Mouse (Mus musculus): ENCODE results near the gene Cpb1. TPM values are rescaled to one million over a fixed set of nuclear protein-coding genes. Genes with fewer than 3 reads are reported as not detected.

The Cpb1 gene
- polyA plus RNA-seq, 1 experiment from 2014 or later: not detected

GRCm38 (mm10) chr3:20243913-20244312 lies 31.6 kb downstream of the Cpb1 start:
- ATAC-seq (ENCODE audit: insufficient number of reproducible peaks, insufficient read depth, low FRiP score, low TSS enrichment, low read depth): no peak
- Histone ChIP-seq H3K27me3 (no peaks in the 10 kb centered on the region), H3K36me3 (no peaks in the 10 kb centered on the region), H3K27ac (no peak overlapping the region), H3K9ac (replicated peaks) (no peak overlapping the region), H3K4me2 (no peak overlapping the region), H3K4me1 (replicated peaks) (no peaks in the 10 kb centered on the region), H3K9me3 (no peaks in the 10 kb centered on the region), H3K4me3 (replicated peaks) (no peak overlapping the region)
- 81% methylated on average over 1 of the region's 1 CpGs for WGBS

- ATAC-seq (ENCODE audit: insufficient number of reproducible peaks, insufficient read depth, low FRiP score, low TSS enrichment, low read depth): no peak
- no peaks in the 10 kb centered on the region for H3K4me1 ChIP-seq (replicated peaks)
- H3K4me2 ChIP-seq: no peak within 1 kb of the TSS
- no peaks in the 10 kb centered on the region for H3K36me3 ChIP-seq
- no peak within 1 kb of the TSS for H3K4me3 ChIP-seq (replicated peaks)
- no peak within 1 kb of the TSS for H3K27ac ChIP-seq
- no peak within 1 kb of the TSS for H3K9ac ChIP-seq (replicated peaks)
- 84% methylated on average over 3 of the region's 3 CpGs for WGBS
- no peaks in the 10 kb centered on the region for H3K27me3 ChIP-seq
- H3K9me3 ChIP-seq: no peaks in the 10 kb centered on the region
These were observed 33.5 kb downstream of the Cpb1 start, which contains the start of gene Cpa3 for GRCm38 (mm10) chr3:20242050-20242449. TSS of gene Cpa3 (minus strand) at chr3:20242181.

- 81% methylated on average over 3 of the region's 3 CpGs for WGBS
- no peaks in the 10 kb centered on the region for H3K27me3 ChIP-seq
- ATAC-seq (ENCODE audit: insufficient number of reproducible peaks, insufficient read depth, low FRiP score, low TSS enrichment, low read depth): no peak
- H3K9me3 ChIP-seq: no peaks in the 10 kb centered on the region
- no peak overlapping the region for H3K9ac ChIP-seq (replicated peaks)
- H3K4me1 ChIP-seq (replicated peaks): no peaks in the 10 kb centered on the region
- H3K4me2 ChIP-seq: no peak overlapping the region
- no peaks in the 10 kb centered on the region for H3K36me3 ChIP-seq
- H3K27ac ChIP-seq: no peak overlapping the region
- H3K4me3 ChIP-seq (replicated peaks): no peak overlapping the region
These were observed 35.8 kb downstream of the Cpb1 start for GRCm38 (mm10) chr3:20239741-20240140.

GRCm38 (mm10) chr3:20236965-20237364 lies 38.6 kb downstream of the Cpb1 start:
- no peak overlapping the region for H3K27ac ChIP-seq
- H3K9me3 ChIP-seq: no peaks in the 10 kb centered on the region
- H3K4me1 ChIP-seq (replicated peaks): no peaks in the 10 kb centered on the region
- no peaks in the 10 kb centered on the region for H3K36me3 ChIP-seq
- WGBS: 86% methylated on average over 1 of the region's 1 CpGs
- ATAC-seq (ENCODE audit: insufficient number of reproducible peaks, insufficient read depth, low FRiP score, low TSS enrichment, low read depth): no peak
- no peaks in the 10 kb centered on the region for H3K27me3 ChIP-seq
- H3K4me2 ChIP-seq: no peak overlapping the region
- H3K4me3 ChIP-seq (replicated peaks): no peak overlapping the region
- no peak overlapping the region for H3K9ac ChIP-seq (replicated peaks)

GRCm38 (mm10) chr3:20229027-20229426 lies 46.5 kb downstream of the Cpb1 start:
- no peak for ATAC-seq (ENCODE audit: insufficient number of reproducible peaks, insufficient read depth, low FRiP score, low TSS enrichment, low read depth)
- no peaks in the 10 kb centered on the region for H3K4me1 ChIP-seq (replicated peaks)
- no peaks in the 10 kb centered on the region for H3K36me3 ChIP-seq
- H3K9ac ChIP-seq (replicated peaks): no peak overlapping the region
- H3K27me3 ChIP-seq: no peaks in the 10 kb centered on the region
- 83% methylated on average over 1 of the region's 1 CpGs for WGBS
- H3K4me3 ChIP-seq (replicated peaks): no peak overlapping the region
- no peak overlapping the region for H3K4me2 ChIP-seq
- no peaks in the 10 kb centered on the region for H3K9me3 ChIP-seq
- no peak overlapping the region for H3K27ac ChIP-seq

GRCm38 (mm10) chr3:20225429-20225828 lies 50.1 kb downstream of the Cpb1 start:
- H3K9ac ChIP-seq (replicated peaks): no peak overlapping the region
- H3K4me2 ChIP-seq: no peak overlapping the region
- H3K27ac ChIP-seq: no peak overlapping the region
- no peak overlapping the region for H3K4me3 ChIP-seq (replicated peaks)
- 73% methylated on average over 2 of the region's 2 CpGs for WGBS
- H3K4me1 ChIP-seq (replicated peaks): no peaks in the 10 kb centered on the region
- no peaks in the 10 kb centered on the region for H3K9me3 ChIP-seq
- no peaks in the 10 kb centered on the region for H3K27me3 ChIP-seq
- ATAC-seq (ENCODE audit: insufficient number of reproducible peaks, insufficient read depth, low FRiP score, low TSS enrichment, low read depth): no peak
- no peaks in the 10 kb centered on the region for H3K36me3 ChIP-seq

GRCm38 (mm10) chr3:20222926-20223698 lies 52.4 kb downstream of the Cpb1 start:
- ATAC-seq (ENCODE audit: insufficient number of reproducible peaks, insufficient read depth, low FRiP score, low TSS enrichment, low read depth): no peak
- no peaks in the 10 kb centered on the region for H3K27me3 ChIP-seq
- no peaks in the 10 kb centered on the region for H3K9me3 ChIP-seq
- 88% methylated on average over 9 of the region's 9 CpGs for WGBS
- no peaks in the 10 kb centered on the region for H3K4me1 ChIP-seq (replicated peaks)
- no peak overlapping the region for H3K4me2 ChIP-seq
- no peak overlapping the region for H3K27ac ChIP-seq
- H3K4me3 ChIP-seq (replicated peaks): no peak overlapping the region
- no peaks in the 10 kb centered on the region for H3K36me3 ChIP-seq
- no peak overlapping the region for H3K9ac ChIP-seq (replicated peaks)

- WGBS: 82% methylated on average over 3 of the region's 3 CpGs
- no peaks in the 10 kb centered on the region for H3K36me3 ChIP-seq
- no peak overlapping the region for H3K4me3 ChIP-seq (replicated peaks)
- H3K27me3 ChIP-seq: no peaks in the 10 kb centered on the region
- H3K4me1 ChIP-seq (replicated peaks): no peaks in the 10 kb centered on the region
- H3K27ac ChIP-seq: no peak overlapping the region
- H3K9me3 ChIP-seq: no peaks in the 10 kb centered on the region
- no peak for ATAC-seq (ENCODE audit: insufficient number of reproducible peaks, insufficient read depth, low FRiP score, low TSS enrichment, low read depth)
- no peak overlapping the region for H3K4me2 ChIP-seq
- H3K9ac ChIP-seq (replicated peaks): no peak overlapping the region
These were observed 53.4 kb downstream of the Cpb1 start for GRCm38 (mm10) chr3:20222136-20222535.

- H3K27me3 ChIP-seq: no peaks in the 10 kb centered on the region
- no peaks in the 10 kb centered on the region for H3K9me3 ChIP-seq
- no peak overlapping the region for H3K4me3 ChIP-seq (replicated peaks)
- H3K9ac ChIP-seq (replicated peaks): no peak overlapping the region
- H3K27ac ChIP-seq: no peak overlapping the region
- 23% methylated on average over 6 of the region's 6 CpGs for WGBS
- no peak for ATAC-seq (ENCODE audit: insufficient number of reproducible peaks, insufficient read depth, low FRiP score, low TSS enrichment, low read depth)
- no peaks in the 10 kb centered on the region for H3K4me1 ChIP-seq (replicated peaks)
- H3K36me3 ChIP-seq: no peaks in the 10 kb centered on the region
- H3K4me2 ChIP-seq: no peak overlapping the region
These were observed 76.7 kb downstream of the Cpb1 start for GRCm38 (mm10) chr3:20198869-20199268.

Small RNA genes within 50 kb of the gene (microRNA-seq; reads per million reads assigned to microRNA genes)
- not detected for gene Mir7007

Other genes with a start within 250 kb of the Cpb1 start
- 9.6 and 10.2 TPM in 2 replicates for gene Hps3, start 240.4 kb downstream of the Cpb1 start, polyA plus RNA-seq (2016; fragmentation: Nextera tagmentation; extraction: Ambion mirVana)
- gene Hltf, start 217.9 kb downstream of the Cpb1 start, polyA plus RNA-seq (2016; fragmentation: Nextera tagmentation; extraction: Ambion mirVana): 18.9 and 20.0 TPM in 2 replicates
- 33.6 and 34.9 TPM in 2 replicates for gene Gyg, start 120.4 kb downstream of the Cpb1 start, polyA plus RNA-seq (2016; fragmentation: Nextera tagmentation; extraction: Ambion mirVana)
- 2.0 and 4.0 TPM in 2 replicates for gene Cpa3, start 33.6 kb downstream of the Cpb1 start, polyA plus RNA-seq (2016; fragmentation: Nextera tagmentation; extraction: Ambion mirVana)
- gene Agtr1b, start 91.4 kb upstream of the Cpb1 start, polyA plus RNA-seq (2016; fragmentation: Nextera tagmentation; extraction: Ambion mirVana): not detected in 2 replicates

Measured in limb, embryonic 12.5 days (tissue).